ENCODE assay signal across 9 mouse cellular contexts in genomic region chr11:46309808-46310555, GRCm38 (mm10). TPM values are rescaled to one million over a fixed set of nuclear protein-coding genes. Genes with fewer than 3 reads are reported as not detected.
A peak's percentile ranks its signal among the peaks of the same experiment; 100 is the strongest.
DNase-seq lines count a peak whose midpoint lies in the region; ATAC-seq and TF ChIP-seq lines count a peak whose summit lies in the region.
"Had no signal": no experiment of that assay in that cellular context is flagged by ENCODE, and none has a peak within 500 bp of the region (broad histone marks: within the 10 kb centered on the region; RNA-seq: fewer than 3 reads in every experiment).

No protein-coding gene starts in this region.

- peak overlapping the region; percentile 83 for H3K4me2 ChIP-seq in hindbrain, postnatal 0 days (ENCODE audit: low read depth, low read length)

- peak overlapping the region; percentile 76 for H3K27ac ChIP-seq in kidney, adult 2 months (ENCODE audit: insufficient read depth, low read depth, low read length)
- peak overlapping the region; percentile 92 for H3K27ac ChIP-seq in hindbrain, postnatal 0 days
- H3K27ac ChIP-seq in olfactory bulb, adult 2 months (ENCODE audit: insufficient read depth, low read depth, low read length): peak overlapping the region; percentile 46; the same call in 1 of the 2 replicates
- H3K27ac ChIP-seq in heart, embryonic 10.5 days: no peak overlapping the region

- H3K27me3 ChIP-seq in kidney, adult 2 months (replicated peaks; ENCODE audit: control insufficient read depth, insufficient read depth, low read length): no peaks in the 10 kb centered on the region
- H3K27me3 ChIP-seq in hindbrain, postnatal 0 days (ENCODE audit: insufficient read depth, low read length): no peaks in the 10 kb centered on the region
- H3K27me3 ChIP-seq in heart, embryonic 10.5 days (ENCODE audit: insufficient read depth, poor library complexity, severe bottlenecking): peaks cover 30% of the 10 kb centered on the region

- DNase-seq in kidney, adult 2 months: peak; percentile 36
- no peak for DNase-seq in kidney, adult 8-10 months
- DNase-seq in cerebellum, postnatal 14 days: peak; percentile 57 to 58
- peak; percentile 60 for DNase-seq in hindbrain, postnatal 0 days (ENCODE audit: low spot score)
- no peak for DNase-seq in layer of hippocampus, adult 9-11 months
- no peak for DNase-seq in heart, embryonic 10.5 days (ENCODE audit: low spot score)
- no peak for DNase-seq in left cerebral cortex, postnatal 25 days (ENCODE audit: low spot score in 2 of 2)

- WGBS in kidney, adult 2 months: 52% methylated on average over 10 of the region's 10 CpGs
- WGBS in hindbrain, postnatal 0 days: 16% methylated on average over 10 of the region's 10 CpGs
- WGBS in olfactory bulb, adult 2 months: 21% methylated on average over 10 of the region's 10 CpGs
- 75% methylated on average over 10 of the region's 10 CpGs for WGBS in heart, embryonic 10.5 days

- no peak for TF ChIP-seq POLR2A in kidney, adult 2 months (IDR thresholded peaks at IDR 0.05; ENCODE audit: low read depth, low read length)
- TF ChIP-seq POLR2A in olfactory bulb, adult 2 months (IDR thresholded peaks at IDR 0.05; ENCODE audit: insufficient read depth, low read depth, low read length): no peak

- ATAC-seq in hindbrain, postnatal 0 days: peak; percentile 22
- ATAC-seq: Patski had no signal

- no peaks in the 10 kb centered on the region for H3K36me3 ChIP-seq in kidney, adult 2 months (ENCODE audit: control insufficient read depth, insufficient read depth, low read length)
- H3K36me3 ChIP-seq in hindbrain, postnatal 0 days (ENCODE audit: insufficient read depth, low read length): no peaks in the 10 kb centered on the region
- H3K36me3 ChIP-seq in heart, embryonic 10.5 days: no peaks in the 10 kb centered on the region

- intact Hi-C loops in left cerebral cortex, postnatal 25 days (cut with DNase I): loop anchor here (1.0 kb wide), 1 partner anchor 11 kb away; no protein-coding TSS in a partner anchor

- H3K9ac ChIP-seq in hindbrain, postnatal 0 days (replicated peaks; ENCODE audit: low read length): peak overlapping the region; percentile 94; the same call in 1 of the 2 replicates

- H3K9me3 ChIP-seq in hindbrain, postnatal 0 days (ENCODE audit: low read length): no peaks in the 10 kb centered on the region
- no peaks in the 10 kb centered on the region for H3K9me3 ChIP-seq in heart, embryonic 10.5 days

- H3K4me1 ChIP-seq in kidney, adult 2 months (ENCODE audit: control insufficient read depth, insufficient read depth, low read length): peaks cover 23% of the 10 kb centered on the region; the same call in 1 of the 2 replicates
- H3K4me1 ChIP-seq in hindbrain, postnatal 0 days (ENCODE audit: insufficient read depth, low read length): peaks cover 15% of the 10 kb centered on the region
- peaks cover 22% of the 10 kb centered on the region for H3K4me1 ChIP-seq in olfactory bulb, adult 2 months (ENCODE audit: control insufficient read depth, insufficient read depth, low read length)
- H3K4me1 ChIP-seq in heart, embryonic 10.5 days: peaks cover 16% of the 10 kb centered on the region

- H3K4me3 ChIP-seq in kidney, adult 2 months (ENCODE audit: insufficient read depth, low read depth, low read length): peak overlapping the region; percentile 98
- peak overlapping the region; percentile 89 for H3K4me3 ChIP-seq in hindbrain, postnatal 0 days (ENCODE audit: low read length)
- peak overlapping the region; percentile 46 for H3K4me3 ChIP-seq in olfactory bulb, adult 2 months (ENCODE audit: insufficient read depth, low read depth, low read length)
- no peak overlapping the region for H3K4me3 ChIP-seq in heart, embryonic 10.5 days

- TF ChIP-seq CTCF in kidney, adult 2 months (conservative IDR thresholded peaks at IDR 0.05; ENCODE audit: insufficient read depth, insufficient read length, low read depth, low read length): no peak
- no peak for TF ChIP-seq CTCF in hindbrain, postnatal 0 days (IDR thresholded peaks at IDR 0.05; ENCODE audit: low read depth)
- no peak for TF ChIP-seq CTCF in olfactory bulb, adult 2 months (IDR thresholded peaks at IDR 0.05; ENCODE audit: insufficient read depth, low read depth, low read length)

RNA-seq across cellular contexts. Expression of gene Cyfip2, which starts 2.7 kb away (rescaled TPM):
- 68.4 and 71.1 TPM in 2 replicates for polyA plus RNA-seq in kidney, adult 2 months (2012; rRNA removed)
- total RNA-seq in hindbrain, postnatal 0 days (2014; rRNA removed): 136 and 162 TPM in 2 replicates
- 72.4 and 79.1 TPM in 2 replicates for polyA plus RNA-seq in hindbrain, postnatal 0 days (2015; fragmentation: Nextera tagmentation; extraction: Ambion mirVana)
- 150 TPM in 1 of 2 replicates, not detected in the other for polyA plus RNA-seq in olfactory bulb, adult 2 months (2012; ENCODE audit: insufficient read depth, insufficient read length, low replicate concordance, missing spikeins)
- 4.7 and 7.3 TPM in 2 replicates for polyA plus RNA-seq in heart, embryonic 10.5 days (2016; fragmentation: Nextera tagmentation; extraction: Ambion mirVana)
- total RNA-seq in left cerebral cortex, postnatal 25 days (2021): 100 to 1,000 TPM; 510 to 532 TPM

Comparison
In these comparisons a context has a peak if more than half of its experiments do, and no peak if none do; other contexts are left out.
1. DNase-seq: peak in kidney, adult 2 months (single experiment), cerebellum, postnatal 14 days (2 of 2) and hindbrain, postnatal 0 days (single experiment); none in kidney, adult 8-10 months (0 of 2), layer of hippocampus, adult 9-11 months (single experiment), heart, embryonic 10.5 days (single experiment) and left cerebral cortex, postnatal 25 days (0 of 2).